Mouse (Mus musculus) testis, adult 2 months (tissue): ENCODE results near the gene Klhl8. TPM values are rescaled to one million over a fixed set of nuclear protein-coding genes. Genes with fewer than 3 reads are reported as not detected.

Source experiments
- H3K27ac ChIP-seq: fragments of 200-500 bp; 2 replicates; pipeline ENCODE4 v1.5.1; 2012; ENCODE audit warnings: low read depth, low read length; ENCODE audit not compliant: control insufficient read depth, insufficient read depth
- H3K27me3 ChIP-seq: fragments of 200-500 bp; 2 replicates; pipeline ENCODE4 v1.6.1; 2012; ENCODE audit warnings: mild to moderate bottlenecking, low read length, moderate library complexity; ENCODE audit not compliant: control insufficient read depth, insufficient read depth
- H3K36me3 ChIP-seq: fragments of 200-500 bp; 2 replicates; pipeline ENCODE4 v1.6.1; 2012; ENCODE audit warnings: mild to moderate bottlenecking, low read length; ENCODE audit not compliant: control insufficient read depth, insufficient read depth
- H3K4me1 ChIP-seq: fragments of 200-500 bp; 2 replicates; pipeline ENCODE4 v1.6.1; 2012; ENCODE audit warnings: low read length; ENCODE audit not compliant: control insufficient read depth, insufficient read depth
- H3K4me3 ChIP-seq: fragments of 200-500 bp; 2 replicates; pipeline ENCODE4 v1.5.1; 2012; ENCODE audit warnings: low read depth, mild to moderate bottlenecking, low read length, moderate library complexity, mixed read lengths; ENCODE audit not compliant: control insufficient read depth
- CTCF ChIP-seq: fragments of 200-500 bp; IDR thresholded peaks from 2 replicates; pipeline ENCODE4 v1.5.1; 2012; ENCODE audit warnings: low read depth, mild to moderate bottlenecking, inconsistent platforms, low read length, moderate library complexity; ENCODE audit not compliant: control insufficient read depth, insufficient read depth, insufficient replicate concordance
- POLR2A ChIP-seq: fragments of 200-500 bp; IDR thresholded peaks from 2 replicates; pipeline ENCODE4 v1.6.1; 2012; ENCODE audit warnings: low read depth, mild to moderate bottlenecking, inconsistent platforms, low read length, moderate library complexity; ENCODE audit not compliant: control insufficient read depth
- polyA plus RNA-seq: library from polyadenylated mRNA; depleted of rRNA; stranded (reverse); fragments of >200 nt; gene quantifications from 2 replicates; pipeline ENCODE4 v1.2.3, GENCODE M21; 2012

The Klhl8 gene
- polyA plus RNA-seq, 1 experiment, result 16.7 TPM

DNA sequence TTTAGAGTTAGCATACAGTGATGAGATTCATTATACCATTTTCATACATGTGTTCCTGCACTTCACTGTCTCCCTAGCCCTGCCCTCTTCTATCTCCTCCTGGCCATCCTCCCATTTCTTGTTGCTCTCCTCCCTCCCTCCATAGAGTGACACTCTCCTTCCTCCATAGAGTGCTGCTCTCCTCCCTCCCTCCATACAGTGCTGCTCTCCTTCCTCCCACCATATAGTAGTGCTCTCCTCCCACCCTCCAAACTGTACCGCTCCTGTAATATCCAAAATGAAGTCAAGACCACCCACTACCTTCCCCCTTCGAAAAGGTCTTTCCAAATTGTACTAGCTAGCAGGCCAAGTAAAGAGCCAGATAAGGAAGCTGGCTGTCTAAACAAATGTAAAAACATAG lies 12.7 kb upstream of the Klhl8 start:
- H3K4me1 ChIP-seq, result peaks cover 8% of the 10 kb centered on the region
- H3K27ac ChIP-seq, result no peak overlapping the region
- H3K27me3 ChIP-seq, result no peaks in the 10 kb centered on the region
- H3K4me3 ChIP-seq, result no peak overlapping the region
- TF ChIP-seq CTCF, result no peak
- TF ChIP-seq POLR2A, result no peak
- H3K36me3 ChIP-seq, result no peaks in the 10 kb centered on the region

DNA sequence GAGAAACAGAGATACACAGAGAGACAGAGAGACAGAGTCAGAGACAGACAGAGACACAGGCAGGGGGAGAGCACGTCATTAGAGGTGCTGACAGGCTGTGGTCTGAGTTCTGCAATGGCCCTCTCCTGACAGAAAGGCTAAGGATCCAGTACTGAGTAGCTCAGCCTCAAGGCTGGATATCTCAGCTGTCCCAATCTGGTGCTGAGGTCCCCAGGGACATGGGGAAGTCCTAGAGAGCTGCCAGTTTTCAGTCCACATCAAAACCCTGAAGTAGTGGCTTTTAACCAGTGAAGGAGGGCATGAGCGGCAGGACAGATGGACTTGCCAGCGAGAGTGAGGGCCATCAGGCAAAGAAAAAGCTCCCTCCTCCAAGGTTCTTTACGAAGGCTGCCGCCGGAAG lies 12.0 kb upstream of the Klhl8 start:
- TF ChIP-seq POLR2A (no peak), CTCF (no peak)
- Histone ChIP-seq H3K27me3 (no peaks in the 10 kb centered on the region), H3K4me3 (no peak overlapping the region), H3K4me1 (peaks cover 8% of the 10 kb centered on the region), H3K27ac (no peak overlapping the region), H3K36me3 (no peaks in the 10 kb centered on the region)

DNA sequence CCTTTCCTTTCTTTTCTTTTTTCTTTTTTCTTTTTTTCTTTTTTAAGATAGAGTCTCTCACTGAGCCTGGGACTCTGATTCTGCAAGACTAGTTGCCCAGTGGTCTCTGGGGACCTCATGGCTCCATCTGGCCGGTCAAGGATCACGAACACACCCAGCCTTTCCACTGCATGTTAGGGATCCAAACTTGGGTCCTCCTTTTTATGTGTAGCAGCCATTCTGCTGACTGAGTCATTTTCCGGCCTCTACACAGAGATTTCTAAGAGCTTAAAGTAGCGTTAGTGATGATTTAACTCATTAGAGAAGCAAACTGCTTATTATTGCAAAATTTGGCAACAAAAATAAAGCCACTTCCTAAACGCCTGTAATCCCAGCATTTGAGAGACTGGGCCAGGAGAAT lies 11.4 kb upstream of the Klhl8 start:
- H3K27me3 ChIP-seq, result no peaks in the 10 kb centered on the region
- TF ChIP-seq POLR2A (no peak), CTCF (no peak)
- peaks cover 2% of the 10 kb centered on the region for H3K4me1 ChIP-seq
- H3K27ac ChIP-seq, result no peak overlapping the region
- no peaks in the 10 kb centered on the region for H3K36me3 ChIP-seq
- no peak overlapping the region for H3K4me3 ChIP-seq

DNA sequence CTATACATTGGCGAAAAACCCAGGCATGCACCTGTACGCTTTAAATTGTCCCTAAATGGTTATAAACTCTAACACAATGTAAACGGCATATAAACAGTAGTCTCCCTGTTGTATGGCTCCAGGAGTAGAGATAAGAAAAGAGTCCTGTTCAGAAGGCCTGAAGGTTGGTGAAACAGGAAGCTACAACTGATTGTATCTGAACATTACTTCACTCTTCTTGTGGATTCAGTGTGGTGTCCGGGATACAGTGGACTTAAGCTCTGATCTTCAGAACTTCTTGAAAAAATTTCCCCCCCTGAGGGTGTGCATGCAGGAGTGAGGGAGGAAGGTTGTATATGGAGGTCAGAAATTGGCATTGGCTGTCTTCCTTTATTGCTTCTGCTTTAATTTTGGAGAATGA lies 8.4 kb upstream of the Klhl8 start:
- H3K4me3 ChIP-seq, result no peak overlapping the region
- H3K36me3 ChIP-seq, result no peaks in the 10 kb centered on the region
- no peaks in the 10 kb centered on the region for H3K27me3 ChIP-seq
- no peak for TF ChIP-seq POLR2A
- TF ChIP-seq CTCF, result no peak
- H3K27ac ChIP-seq, result no peak overlapping the region
- H3K4me1 ChIP-seq, result peaks cover 2% of the 10 kb centered on the region

DNA sequence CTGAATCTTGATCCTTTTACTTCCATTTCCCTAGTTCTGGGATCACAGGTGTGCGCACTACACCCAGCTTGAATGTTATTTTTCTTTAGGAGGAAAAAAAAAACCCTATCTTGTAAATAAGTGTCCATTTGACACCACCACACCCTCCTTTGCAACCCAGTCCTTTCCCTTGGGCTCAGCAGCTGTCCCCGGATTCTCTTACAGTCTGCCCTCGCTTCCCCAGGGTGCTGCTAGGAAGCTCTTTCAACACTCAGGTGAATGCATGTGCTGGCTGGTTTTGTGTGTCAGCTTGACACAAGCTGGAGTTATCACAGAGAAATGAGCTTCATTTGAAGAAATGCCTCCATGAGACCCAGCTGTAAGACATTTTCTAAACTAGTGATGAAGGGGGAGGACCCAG lies 7.2 kb upstream of the Klhl8 start:
- no peak overlapping the region for H3K27ac ChIP-seq
- peaks cover 2% of the 10 kb centered on the region for H3K4me1 ChIP-seq
- H3K36me3 ChIP-seq, result no peaks in the 10 kb centered on the region
- no peaks in the 10 kb centered on the region for H3K27me3 ChIP-seq
- TF ChIP-seq POLR2A (no peak), CTCF (no peak)
- no peak overlapping the region for H3K4me3 ChIP-seq

DNA sequence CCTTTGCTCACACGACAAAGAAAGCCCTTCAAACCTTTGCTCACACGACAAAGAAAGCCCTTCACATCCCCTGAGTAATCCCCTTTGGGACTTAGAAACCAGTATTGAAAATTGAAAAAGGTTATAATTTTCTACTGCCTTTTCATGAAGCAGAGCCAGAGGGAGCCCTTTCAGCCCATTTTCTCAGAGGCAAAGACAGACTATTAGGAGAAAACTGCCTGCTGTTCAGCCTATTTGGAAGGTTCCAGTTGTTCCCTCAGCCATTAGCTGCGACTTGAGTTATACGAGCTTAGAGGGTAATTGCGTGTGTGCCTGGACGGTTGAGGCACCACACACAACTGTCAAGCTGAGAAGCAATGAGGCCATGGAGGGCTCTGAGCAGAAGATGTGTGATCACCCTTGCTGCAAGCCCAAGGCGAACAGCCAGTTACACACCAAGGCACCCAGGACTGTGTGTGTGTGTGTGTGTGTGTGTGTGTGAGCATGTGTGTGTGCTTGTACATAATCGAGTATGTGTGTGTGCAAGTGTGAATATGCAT lies 6.4 kb upstream of the Klhl8 start:
- Histone ChIP-seq H3K27me3 (no peaks in the 10 kb centered on the region), H3K4me3 (no peak overlapping the region)
- TF ChIP-seq CTCF, result no peak
- no peak for TF ChIP-seq POLR2A

DNA sequence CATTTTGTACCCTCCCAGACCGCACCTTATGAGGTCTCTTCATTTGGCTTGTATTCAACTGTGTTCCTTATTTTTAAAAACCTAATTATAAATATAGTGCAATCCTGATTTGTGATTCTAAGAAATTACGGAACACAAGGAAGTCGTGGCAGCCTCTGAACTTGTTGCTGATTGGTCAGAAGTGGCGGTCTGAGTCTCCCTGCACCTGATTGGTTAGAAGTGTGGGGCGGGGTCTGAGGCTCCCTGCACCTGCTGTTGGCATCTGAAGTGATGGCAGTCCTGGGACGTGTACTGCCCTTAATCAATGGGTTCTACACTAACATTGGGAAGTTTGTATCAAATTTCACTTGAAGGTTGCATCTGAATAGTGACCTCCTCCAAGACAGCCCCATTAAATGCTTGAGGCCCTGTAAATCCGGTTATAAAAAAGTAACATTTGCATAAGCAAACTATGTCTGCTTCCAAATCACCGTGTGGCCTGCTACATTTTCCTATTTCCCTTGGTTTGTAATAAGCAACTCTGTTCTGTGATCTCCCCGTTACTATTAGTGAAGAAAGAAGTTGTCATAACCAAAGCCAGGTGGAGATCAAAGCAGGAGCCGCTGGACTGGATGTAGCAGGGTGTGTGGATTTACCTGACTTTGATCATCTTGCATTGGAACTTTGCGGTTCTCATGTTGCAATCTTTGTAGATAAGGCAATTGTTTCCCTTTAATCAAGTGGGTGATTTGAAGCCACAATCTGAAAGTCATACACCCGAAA lies 5.7 kb upstream of the Klhl8 start:
- Histone ChIP-seq H3K27ac (no peak overlapping the region), H3K27me3 (no peaks in the 10 kb centered on the region), H3K4me3 (no peak overlapping the region), H3K36me3 (no peaks in the 10 kb centered on the region), H3K4me1 (peaks cover 2% of the 10 kb centered on the region)
- TF ChIP-seq POLR2A (no peak), CTCF (no peak)

More for the DNA sequence above, 6.4 kb upstream of the Klhl8 start:
- H3K27ac ChIP-seq, result no peak overlapping the region
- no peaks in the 10 kb centered on the region for H3K36me3 ChIP-seq
- peaks cover 2% of the 10 kb centered on the region for H3K4me1 ChIP-seq
